Mouse (Mus musculus): ENCODE measurements around the gene Rnps1. TPM values are rescaled to one million over a fixed set of nuclear protein-coding genes. Genes with fewer than 3 reads are reported as not detected.
"Not testable (repeated sequence)": the region's sequence is repeated elsewhere in the genome, so short reads cannot be mapped to it uniquely, and the experiment has no call there.

Gene Rnps1
- total and polyA plus RNA-seq, 3 experiments = 160 to 288 (median 255) TPM

DNA sequence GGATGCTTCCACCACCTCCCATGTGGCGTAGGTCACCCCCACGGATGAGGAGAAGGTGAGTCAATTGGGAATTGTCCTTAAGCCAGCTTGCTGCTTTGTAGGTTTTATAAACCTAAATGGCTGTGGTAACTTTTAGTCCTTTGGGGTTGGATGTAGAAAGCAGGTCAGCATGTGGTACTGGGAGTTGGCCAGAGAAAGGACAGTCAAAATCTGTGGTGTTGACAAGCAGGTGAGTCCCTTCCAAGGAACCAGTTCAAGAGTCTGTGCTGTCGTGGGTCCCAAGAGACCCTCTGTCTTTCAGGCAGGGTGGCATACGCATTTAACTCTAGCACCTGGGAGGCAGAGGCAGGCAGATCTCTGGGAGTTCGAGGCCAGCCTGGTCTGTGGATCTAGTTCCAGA is 10.1 kb downstream of the Rnps1 start:
- H3K9me3 ChIP-seq (replicated peaks; ENCODE audit: low read length) = no peaks in the 10 kb centered on the region
- in situ Hi-C loops (cut with MboI; ENCODE audit: low pct_ligation_motif_present, low pct_unique_long_range_greater_than_20kb, low sequenced_read_pairs) = no loop called here
- no peak overlapping the region for H3K9ac ChIP-seq (ENCODE audit: insufficient read depth, low read depth)
- H3K4me3 ChIP-seq (replicated peaks in 1 of 3; ENCODE audit: low read depth in 2 of 3, low read length in 2 of 3, poor library complexity in 1 of 3) = no peak overlapping the region
- H3K4me2 ChIP-seq (ENCODE audit: insufficient read depth, low read depth, poor library complexity, severe bottlenecking) = no peak overlapping the region
- H3K27me3 ChIP-seq (replicated peaks) = no peaks in the 10 kb centered on the region
- peaks cover 25% of the 10 kb centered on the region for H3K79me2 ChIP-seq (replicated peaks; ENCODE audit: control insufficient read depth, extremely low read depth, insufficient read depth, poor library complexity, severe bottlenecking)
- peaks cover 57 to 66% of the 10 kb centered on the region in 2 experiments for H3K36me3 ChIP-seq (replicated peaks in 1 of 2; ENCODE audit: control insufficient read depth in 1 of 2, insufficient read depth in 1 of 2, low read length in 1 of 2)
- dilution Hi-C loops (cut with MboI; ENCODE audit: extremely low pct_ligation_motif_present, extremely low pct_unique_long_range_greater_than_20kb, low sequenced_read_pairs) = no loop called here
- H3K27ac ChIP-seq (ENCODE audit: insufficient read depth, low read depth) = no peak overlapping the region
- no peak for TF ChIP-seq ZMIZ1 (IDR thresholded peaks at IDR 0.05; ENCODE audit: low read depth, low read length)
- TF ChIP-seq MYC (IDR thresholded peaks at IDR 0.05; ENCODE audit: low read depth, low read length) = no peak
- no peak for TF ChIP-seq MXI1 (IDR thresholded peaks at IDR 0.05; ENCODE audit: low read depth, low read length)
- no peak for TF ChIP-seq CHD2 (IDR thresholded peaks at IDR 0.05; ENCODE audit: low read length)
- TF ChIP-seq KAT2A (IDR thresholded peaks at IDR 0.05; ENCODE audit: insufficient replicate concordance, low read length) = no peak
- no peak for TF ChIP-seq ZC3H11A (IDR thresholded peaks at IDR 0.05; ENCODE audit: low read depth, low read length)
- TF ChIP-seq SIN3A (IDR thresholded peaks at IDR 0.05; ENCODE audit: low read length) = no peak
- no peak for TF ChIP-seq ETS1 (conservative IDR thresholded peaks at IDR 0.05; ENCODE audit: low read depth, low read length)
- no peak for DNase-seq (ENCODE audit: extremely low read depth)
- H3K4me1 ChIP-seq (ENCODE audit: control insufficient read depth in 1 of 2, insufficient read depth in 2 of 2) = peaks cover 0 to 10% of the 10 kb centered on the region in 2 experiments; a peak in 1 of 4 replicates

DNA sequence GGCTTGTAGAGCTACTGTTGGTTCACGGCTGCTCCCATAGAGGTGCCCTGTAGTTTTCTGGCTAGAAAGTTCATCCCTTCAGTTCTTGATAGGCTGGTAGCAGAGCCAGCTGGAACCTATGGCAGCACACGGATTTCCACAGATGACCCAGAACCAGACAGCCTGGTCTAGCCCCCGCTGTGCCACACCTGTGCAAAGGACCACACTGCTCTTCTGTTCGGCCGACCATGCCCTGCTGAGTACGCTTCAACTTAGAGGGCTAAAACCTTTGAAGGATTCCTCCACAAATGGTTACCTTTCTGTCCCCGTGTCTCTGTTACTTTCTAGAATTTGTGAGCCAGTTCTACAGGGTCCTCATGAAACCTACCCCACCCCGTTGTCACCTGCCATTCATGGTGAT is 11.0 kb downstream of the Rnps1 start:
- H3K4me2 ChIP-seq (ENCODE audit: insufficient read depth, low read depth, poor library complexity, severe bottlenecking); H3K27ac ChIP-seq (ENCODE audit: insufficient read depth, low read depth); H3K9me3 ChIP-seq (replicated peaks; ENCODE audit: low read length); DNase-seq (ENCODE audit: extremely low read depth); dilution Hi-C loops (cut with MboI; ENCODE audit: extremely low pct_ligation_motif_present, extremely low pct_unique_long_range_greater_than_20kb, low sequenced_read_pairs); H3K9ac ChIP-seq (ENCODE audit: insufficient read depth, low read depth); H3K27me3 ChIP-seq (replicated peaks); in situ Hi-C loops (cut with MboI; ENCODE audit: low pct_ligation_motif_present, low pct_unique_long_range_greater_than_20kb, low sequenced_read_pairs); H3K4me3 ChIP-seq (replicated peaks in 1 of 3; ENCODE audit: low read depth in 2 of 3, low read length in 2 of 3, poor library complexity in 1 of 3): not testable (repeated sequence)
- Histone ChIP-seq H3K36me3 (replicated peaks in 1 of 2; ENCODE audit: control insufficient read depth in 1 of 2, insufficient read depth in 1 of 2, low read length in 1 of 2) (peaks cover 56 to 66% of the 10 kb centered on the region in 2 experiments), H3K79me2 (replicated peaks; ENCODE audit: control insufficient read depth, extremely low read depth, insufficient read depth, poor library complexity, severe bottlenecking) (peaks cover 19% of the 10 kb centered on the region), H3K4me1 (ENCODE audit: control insufficient read depth in 1 of 2, insufficient read depth in 2 of 2) (peaks cover 0 to 18% of the 10 kb centered on the region in 2 experiments; a peak in 1 of 4 replicates)

DNA sequence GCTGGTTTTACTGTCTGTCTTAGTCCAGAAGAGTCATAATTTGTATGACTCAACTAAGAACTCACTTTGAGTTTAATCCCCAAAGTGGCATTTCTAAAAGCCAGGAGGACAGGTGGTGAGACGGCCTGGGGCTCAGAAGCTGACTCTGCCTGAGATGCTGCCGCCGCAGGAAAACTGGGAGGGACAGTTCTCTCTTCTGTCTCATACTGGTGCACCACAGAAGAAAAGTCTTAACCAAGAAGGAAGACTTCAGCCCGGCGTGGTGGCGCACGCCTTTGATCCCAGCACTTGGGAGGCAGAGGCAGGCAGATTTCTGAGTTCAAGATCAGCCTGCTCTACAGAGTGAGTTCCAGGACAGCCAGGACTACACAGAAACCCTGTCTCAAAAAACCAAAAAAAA is 11.5 kb downstream of the Rnps1 start:
- peaks cover 0 to 23% of the 10 kb centered on the region in 2 experiments; a peak in 2 of 4 replicates for H3K4me1 ChIP-seq (ENCODE audit: control insufficient read depth in 1 of 2, insufficient read depth in 2 of 2)
- no peak overlapping the region for H3K4me3 ChIP-seq (replicated peaks in 1 of 3; ENCODE audit: low read depth in 2 of 3, low read length in 2 of 3, poor library complexity in 1 of 3)
- no peak for DNase-seq (ENCODE audit: extremely low read depth)
- no peaks in the 10 kb centered on the region for H3K27me3 ChIP-seq (replicated peaks)
- no peaks in the 10 kb centered on the region for H3K9me3 ChIP-seq (replicated peaks; ENCODE audit: low read length)
- TF ChIP-seq SIN3A (IDR thresholded peaks at IDR 0.05; ENCODE audit: low read length) (no peak), CHD2 (IDR thresholded peaks at IDR 0.05; ENCODE audit: low read length) (no peak), CHD1 (IDR thresholded peaks at IDR 0.05; ENCODE audit: low read depth, low read length) (no peak), ETS1 (conservative IDR thresholded peaks at IDR 0.05; ENCODE audit: low read depth, low read length) (no peak), MAFK (IDR thresholded peaks at IDR 0.05; ENCODE audit: insufficient replicate concordance, low read length) (no peak), CTCF (conservative IDR thresholded peaks at IDR 0.05 in 1 of 2, IDR thresholded peaks at IDR 0.05 in 1 of 2; ENCODE audit: low read depth in 2 of 2, low read length in 2 of 2) (no peak), RCOR1 (conservative IDR thresholded peaks at IDR 0.05; ENCODE audit: low read depth, low read length) (no peak), BHLHE40 (IDR thresholded peaks at IDR 0.05; ENCODE audit: low read depth, low read length) (no peak), UBTF (IDR thresholded peaks at IDR 0.05; ENCODE audit: low read depth, low read length) (no peak), JUND (conservative IDR thresholded peaks at IDR 0.05; ENCODE audit: low read depth, low read length) (no peak), MYC (IDR thresholded peaks at IDR 0.05; ENCODE audit: low read depth, low read length) (no peak), HCFC1 (IDR thresholded peaks at IDR 0.05; ENCODE audit: low read depth, low read length) (no peak), SMC3 (IDR thresholded peaks at IDR 0.05; ENCODE audit: low read depth, low read length) (no peak), POLR2A (IDR thresholded peaks at IDR 0.05; ENCODE audit: low read depth, low read length) (no peak), ZMIZ1 (IDR thresholded peaks at IDR 0.05; ENCODE audit: low read depth, low read length) (no peak), MAZ (IDR thresholded peaks at IDR 0.05; ENCODE audit: low read depth, low read length) (no peak), NRF1 (IDR thresholded peaks at IDR 0.05; ENCODE audit: low read depth, low read length) (no peak), TCF12 (IDR thresholded peaks at IDR 0.05; ENCODE audit: low read depth, low read length) (no peak), E2F4 (IDR thresholded peaks at IDR 0.05; ENCODE audit: insufficient replicate concordance, low read depth, low read length) (no peak)
- H3K4me2 ChIP-seq (ENCODE audit: insufficient read depth, low read depth, poor library complexity, severe bottlenecking) = no peak overlapping the region
- dilution Hi-C loops (cut with MboI; ENCODE audit: extremely low pct_ligation_motif_present, extremely low pct_unique_long_range_greater_than_20kb, low sequenced_read_pairs) (no loop called here), in situ Hi-C loops (cut with MboI; ENCODE audit: low pct_ligation_motif_present, low pct_unique_long_range_greater_than_20kb, low sequenced_read_pairs) (no loop called here)
- peaks cover 13% of the 10 kb centered on the region for H3K79me2 ChIP-seq (replicated peaks; ENCODE audit: control insufficient read depth, extremely low read depth, insufficient read depth, poor library complexity, severe bottlenecking)
- H3K27ac ChIP-seq (ENCODE audit: insufficient read depth, low read depth) = peak overlapping the region; percentile 28; the same call in 1 of the 2 replicates
- H3K36me3 ChIP-seq (replicated peaks in 1 of 2; ENCODE audit: control insufficient read depth in 1 of 2, insufficient read depth in 1 of 2, low read length in 1 of 2) = peaks cover 53 to 66% of the 10 kb centered on the region in 2 experiments
- H3K9ac ChIP-seq (ENCODE audit: insufficient read depth, low read depth) = no peak overlapping the region
